Mouse (Mus musculus) embryo, embryonic 10 days (tissue): ENCODE data around the gene Nadsyn1.

Source experiments
- DNase-seq: peaks from one replicate; pipeline ENCODE4 v3.0.0-alpha.2; 2015; ENCODE audit warnings: low spot score

The Nadsyn1 gene

GRCm38 (mm10) chr7:143822375-143823265 is at the start of gene Nadsyn1, which contains the start of gene Dhcr7:
Nadsyn1 (minus strand) TSS chr7:143822849.
Dhcr7 (plus strand) TSS chr7:143823145.
- peak; percentile 98 for DNase-seq

GRCm38 (mm10) chr7:143868874-143869273 is 46.2 kb upstream of the Nadsyn1 start:
- DNase-seq, result no peak

GRCm38 (mm10) chr7:143866538-143866937 is 43.9 kb upstream of the Nadsyn1 start, which contains the start of gene Gm498:
Gm498 (plus strand) TSS chr7:143866838.
- DNase-seq, result no peak

GRCm38 (mm10) chr7:143848768-143849482 is 26.3 kb upstream of the Nadsyn1 start:
- DNase-seq, result no peak

GRCm38 (mm10) chr7:143848127-143848767 is 25.6 kb upstream of the Nadsyn1 start:
- DNase-seq, result no peak

- DNase-seq, result no peak
Measured at GRCm38 (mm10) chr7:143841301-143841700, 18.7 kb upstream of the Nadsyn1 start.

- no peak for DNase-seq
Measured at GRCm38 (mm10) chr7:143840121-143840520, 17.5 kb upstream of the Nadsyn1 start.

GRCm38 (mm10) chr7:143837705-143838358 is 15.2 kb upstream of the Nadsyn1 start:
- no peak for DNase-seq

- DNase-seq, result no peak
Measured at GRCm38 (mm10) chr7:143834972-143835371, 12.3 kb upstream of the Nadsyn1 start.

GRCm38 (mm10) chr7:143834316-143834715 is 11.7 kb upstream of the Nadsyn1 start:
- no peak for DNase-seq

- no peak for DNase-seq
Measured at GRCm38 (mm10) chr7:143833581-143834190, 11.0 kb upstream of the Nadsyn1 start.

GRCm38 (mm10) chr7:143832611-143833010 is 10.0 kb upstream of the Nadsyn1 start:
- no peak for DNase-seq

GRCm38 (mm10) chr7:143832196-143832595 is 9.5 kb upstream of the Nadsyn1 start:
- no peak for DNase-seq

- DNase-seq, result no peak
Measured at GRCm38 (mm10) chr7:143830399-143830798, 7.8 kb upstream of the Nadsyn1 start.

- DNase-seq, result peak; percentile 99
Measured at GRCm38 (mm10) chr7:143829504-143830331, 7.1 kb upstream of the Nadsyn1 start.

- DNase-seq, result no peak
Measured at GRCm38 (mm10) chr7:143826985-143827384, 4.3 kb upstream of the Nadsyn1 start.

GRCm38 (mm10) chr7:143823266-143823605 is 587 bp upstream of the Nadsyn1 start:
- no peak for DNase-seq

GRCm38 (mm10) chr7:143821241-143821640 is 1.4 kb downstream of the Nadsyn1 start:
- no peak for DNase-seq

- no peak for DNase-seq
Measured at GRCm38 (mm10) chr7:143819201-143819600, 3.4 kb downstream of the Nadsyn1 start.

GRCm38 (mm10) chr7:143808909-143809308 is 13.7 kb downstream of the Nadsyn1 start:
- DNase-seq, result peak; percentile 25

GRCm38 (mm10) chr7:143805199-143805624 is 17.4 kb downstream of the Nadsyn1 start:
- no peak for DNase-seq
